Mouse (Mus musculus) cerebellum, postnatal 4 days (tissue): ENCODE measurements around the gene Pcsk4.
"Not testable (repeated sequence)": the region's sequence is repeated elsewhere in the genome, so short reads cannot be mapped to it uniquely, and the experiment has no call there.

ENCODE experiments used
- DNase-seq, 2 experiments: peaks; one replicate each; pipeline ENCODE4 v3.0.0; 2022; ENCODE audit warnings: low spot score in 2 of 2, mixed read lengths in 1 of 2

Pcsk4 gene

GRCm38 (mm10) chr10:80348244-80348781 lies 19.0 kb upstream of the Pcsk4 start, which contains the start of gene Adamtsl5:
TSS of gene Adamtsl5 (minus strand) at chr10:80348412.
- DNase-seq: no peak

- no peak for DNase-seq
Measured at GRCm38 (mm10) chr10:80347514-80347967, 18.2 kb upstream of the Pcsk4 start.

GRCm38 (mm10) chr10:80345929-80346328 lies 16.6 kb upstream of the Pcsk4 start:
- not testable (repeated sequence) for DNase-seq

DNA sequence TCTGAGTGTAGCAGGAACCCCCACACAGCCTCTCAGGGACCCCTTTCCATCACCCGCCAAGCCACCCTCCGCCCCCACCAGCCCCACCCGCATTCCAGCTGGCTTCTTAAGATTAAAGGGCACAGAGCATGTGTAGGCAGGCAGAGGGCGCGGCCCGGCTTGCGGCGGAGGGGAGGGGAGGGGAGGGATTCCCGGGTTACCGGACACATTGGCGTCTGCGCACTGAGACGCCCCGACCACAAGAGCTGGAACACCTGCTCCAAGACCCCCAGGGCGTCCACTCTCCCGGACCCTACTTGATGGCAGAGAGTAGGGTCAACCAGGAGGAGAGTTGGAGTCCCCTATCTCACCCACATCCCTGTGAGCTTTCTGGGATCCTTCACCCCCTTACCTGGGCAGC lies 15.8 kb upstream of the Pcsk4 start:
- DNase-seq: no peak

GRCm38 (mm10) chr10:80344131-80344661 lies 14.9 kb upstream of the Pcsk4 start:
- no peak for DNase-seq

- DNase-seq: no peak
Measured at GRCm38 (mm10) chr10:80343425-80343895, 14.2 kb upstream of the Pcsk4 start.

DNA sequence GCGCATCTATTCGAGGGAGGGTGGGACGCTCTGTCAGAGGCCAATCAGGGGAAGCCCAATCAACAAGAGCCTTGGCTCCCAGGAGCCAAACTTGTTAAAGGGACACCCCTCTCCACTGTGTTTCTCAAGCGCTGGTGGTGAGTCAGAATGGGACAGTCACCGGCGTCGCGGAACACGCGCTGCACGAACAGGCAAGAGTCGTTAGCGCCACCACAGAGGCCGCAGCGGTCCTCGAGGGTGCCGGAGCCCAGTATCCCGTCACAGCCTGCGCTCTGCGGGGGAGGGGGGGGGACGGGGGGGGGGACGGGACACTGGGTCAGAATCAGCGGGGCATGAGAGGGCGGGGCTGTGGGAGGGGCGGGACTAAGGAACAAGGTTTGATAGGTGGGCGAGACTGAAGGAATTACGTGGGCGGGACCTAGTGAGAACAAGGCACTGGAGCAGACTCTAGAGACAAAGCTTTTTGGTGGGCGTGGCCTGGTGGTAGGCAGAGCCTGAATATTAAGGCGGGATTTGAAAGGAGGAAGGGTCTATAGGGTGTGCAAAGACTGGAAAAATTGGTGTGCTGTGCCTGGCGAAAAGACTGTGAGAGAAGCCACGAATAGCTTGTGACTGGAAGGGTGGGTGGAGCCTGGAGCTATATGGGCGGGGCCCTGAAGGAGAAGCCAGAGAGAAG lies 13.6 kb upstream of the Pcsk4 start:
- DNase-seq: no peak

- no peak for DNase-seq
Measured at GRCm38 (mm10) chr10:80342305-80342748, 13.0 kb upstream of the Pcsk4 start.

GRCm38 (mm10) chr10:80341491-80342304 lies 12.4 kb upstream of the Pcsk4 start:
- DNase-seq: no peak

GRCm38 (mm10) chr10:80341026-80341425 lies 11.7 kb upstream of the Pcsk4 start:
- no peak for DNase-seq

GRCm38 (mm10) chr10:80339941-80340750 lies 10.8 kb upstream of the Pcsk4 start:
- peak; percentile 89 to 90 for DNase-seq

DNA sequence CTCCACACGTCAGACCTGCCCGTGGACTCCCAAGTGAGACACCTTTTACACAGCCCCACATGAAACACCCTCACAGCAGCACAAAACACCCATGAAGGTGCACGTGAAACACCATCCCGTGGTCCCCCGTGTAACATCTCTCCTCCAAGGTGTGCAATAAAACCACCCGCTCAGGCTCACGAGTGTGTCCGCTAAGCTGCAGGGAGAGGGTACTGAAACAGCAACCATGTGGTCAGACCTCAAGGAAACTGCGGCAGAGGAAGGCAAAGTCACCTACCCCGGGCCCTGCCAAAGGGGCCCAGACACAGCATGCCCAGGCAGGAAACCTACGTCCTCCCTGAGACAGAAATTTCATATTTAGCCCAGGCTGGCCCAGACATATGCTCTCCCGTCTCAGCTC lies 7.0 kb upstream of the Pcsk4 start:
- DNase-seq: no peak

DNA sequence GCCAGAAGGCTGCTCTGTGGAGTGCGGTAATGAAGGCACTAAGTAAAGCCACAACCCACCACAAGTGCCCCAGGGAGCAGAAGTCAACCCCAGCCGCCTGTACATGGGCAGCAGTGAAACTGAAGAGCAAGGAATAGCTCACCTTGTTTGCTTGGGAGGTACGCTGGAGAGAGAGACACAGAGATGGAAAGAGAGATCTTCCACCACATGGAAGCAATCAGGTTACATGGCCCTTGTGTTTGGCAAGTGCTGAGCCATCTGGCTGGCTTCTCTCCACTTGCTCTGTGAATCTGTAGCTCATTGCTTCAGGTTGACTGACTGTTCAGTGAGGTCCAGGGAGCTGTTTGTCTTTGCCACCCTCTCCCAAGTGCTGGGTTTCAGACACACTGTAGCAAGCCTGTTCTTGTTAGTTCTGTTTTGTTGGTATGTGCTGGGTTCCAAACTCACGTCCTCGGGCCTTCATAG lies 3.3 kb upstream of the Pcsk4 start:
- DNase-seq: no peak

DNA sequence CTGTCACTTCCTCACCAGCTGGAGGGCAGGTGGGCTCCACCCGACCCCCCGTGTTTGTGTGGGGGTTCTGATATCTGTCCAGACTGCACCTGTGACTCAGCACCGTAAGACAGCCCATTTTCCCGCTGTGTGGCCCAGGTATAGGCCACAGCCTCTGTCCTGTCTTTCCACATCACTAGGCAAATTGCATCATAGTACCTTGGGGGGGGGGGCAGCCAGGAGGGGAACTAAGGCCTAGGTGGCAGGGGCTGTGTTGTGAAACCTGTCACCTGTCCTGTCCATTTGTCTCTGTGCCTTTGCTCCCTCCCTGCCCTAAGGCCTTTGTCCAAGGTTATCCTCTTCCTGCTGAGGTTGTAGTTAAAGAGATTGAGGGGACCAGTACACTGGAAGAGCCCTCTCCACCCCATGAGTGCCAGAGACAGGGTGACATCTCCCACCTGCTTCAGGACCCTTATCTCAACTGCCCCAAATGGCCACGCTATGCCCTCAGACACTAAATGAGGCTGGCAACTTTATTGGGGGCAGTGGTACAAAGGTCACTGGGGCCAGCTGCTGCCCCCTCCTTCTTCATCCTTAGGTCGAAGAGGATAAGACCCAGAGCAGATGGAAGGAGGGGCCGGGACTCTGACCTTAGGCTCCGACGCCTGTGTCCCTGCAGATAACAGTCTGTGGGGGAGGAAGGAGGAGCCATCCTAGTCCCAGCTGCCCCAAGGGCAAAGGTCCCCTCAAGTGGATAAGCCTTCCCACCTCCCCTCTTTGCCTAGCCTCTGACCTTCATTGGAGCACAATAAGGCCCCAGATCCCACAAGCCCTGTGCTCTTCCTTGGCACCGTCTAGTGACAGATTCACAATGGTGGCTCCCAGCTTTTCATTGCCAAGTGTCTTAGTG lies 2.6 kb upstream of the Pcsk4 start:
- no peak for DNase-seq

DNA sequence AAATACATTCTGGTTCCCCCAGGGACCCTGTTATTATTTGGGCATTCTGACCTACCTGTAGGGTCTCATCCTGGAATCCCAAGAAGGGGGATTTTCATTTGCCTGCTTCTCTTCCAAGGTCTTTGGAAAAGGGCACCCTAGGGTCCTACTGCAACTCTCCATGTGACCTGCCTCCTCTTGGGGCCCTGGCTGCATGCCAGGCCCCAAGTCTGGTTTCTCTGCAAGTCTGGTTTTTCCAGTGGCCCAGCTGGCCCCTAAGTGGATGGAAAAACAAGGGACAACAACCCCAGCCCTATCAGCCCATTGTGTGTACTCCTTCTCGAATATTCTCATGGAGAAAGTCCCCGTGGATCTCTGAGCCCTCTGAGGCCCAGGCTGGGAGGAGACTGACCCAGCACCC lies 1.6 kb upstream of the Pcsk4 start:
- no peak for DNase-seq

DNA sequence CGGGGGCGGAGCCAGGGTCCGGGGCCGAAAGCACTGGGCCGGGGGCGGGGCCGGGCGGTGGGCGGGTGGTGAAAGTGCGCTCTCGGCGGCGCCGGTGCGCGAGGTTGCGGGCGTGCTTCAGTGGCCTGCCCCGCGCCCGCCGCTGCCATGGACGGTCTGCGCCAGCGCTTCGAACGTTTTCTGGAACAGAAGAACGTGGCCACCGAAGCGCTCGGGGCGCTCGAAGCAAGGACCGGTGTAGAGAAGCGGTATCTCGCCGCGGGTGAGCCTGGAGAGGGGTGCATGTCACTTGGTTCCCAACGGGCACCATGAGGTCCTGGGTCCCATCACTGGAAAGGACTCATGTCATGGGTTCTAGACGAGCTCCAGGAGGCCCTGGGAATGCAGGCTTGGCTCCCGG lies 786 bp upstream of the Pcsk4 start:
- no peak for DNase-seq

- no peak for DNase-seq
Measured at GRCm38 (mm10) chr10:80325045-80325444, 4.3 kb downstream of the Pcsk4 start.

DNA sequence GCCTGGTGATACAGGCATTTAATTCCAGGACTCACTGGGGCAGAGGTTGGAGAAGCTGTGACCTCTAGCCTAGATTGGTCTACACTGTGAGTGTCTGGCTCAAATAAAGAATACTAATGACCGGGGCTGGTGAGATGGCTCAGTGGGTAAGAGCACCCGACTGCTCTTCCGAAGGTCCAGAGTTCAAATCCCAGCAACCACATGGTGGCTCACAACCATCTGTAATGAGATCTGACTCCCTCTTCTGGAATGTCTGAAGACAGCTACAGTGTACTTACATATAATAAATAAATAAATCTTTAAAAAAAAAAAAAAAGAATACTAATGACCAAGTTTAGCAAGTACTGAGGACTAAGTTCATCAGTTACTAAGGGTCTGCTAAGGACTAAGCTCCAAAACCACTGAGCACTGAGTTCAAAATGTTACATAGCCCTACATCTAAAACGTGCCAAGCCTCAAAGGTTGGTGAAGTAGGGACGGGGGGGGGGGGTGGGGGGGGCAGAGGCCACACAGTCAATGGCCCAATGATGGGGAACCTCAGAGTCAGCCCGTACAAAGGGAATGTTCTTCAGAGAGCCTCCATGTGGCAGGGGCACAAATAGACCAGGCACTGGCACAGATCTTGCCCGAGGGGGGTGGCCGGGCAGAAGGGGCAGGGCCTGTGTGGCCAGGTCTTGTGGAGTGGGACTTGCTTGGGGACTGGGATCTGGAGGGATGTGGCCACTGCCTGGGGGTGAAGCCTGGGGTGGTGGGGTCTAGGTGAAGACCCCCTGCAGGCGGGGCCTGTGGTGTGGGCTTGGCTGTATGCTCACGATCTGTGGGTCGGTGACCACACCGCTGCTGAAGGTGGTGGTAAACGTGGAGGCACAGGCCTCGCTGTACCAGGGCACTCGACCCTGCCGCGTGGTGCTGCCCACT lies 4.9 kb downstream of the Pcsk4 start:
- DNase-seq: no peak
